Mouse (Mus musculus): Measurements from ENCODE around the gene Hnf1b. TPM values are rescaled to one million over a fixed set of nuclear protein-coding genes. Genes with fewer than 3 reads are reported as not detected.

Gene Hnf1b
- total and polyA plus RNA-seq, 3 experiments, result 0.11 to 3.0 (median 0.42) TPM

DNA sequence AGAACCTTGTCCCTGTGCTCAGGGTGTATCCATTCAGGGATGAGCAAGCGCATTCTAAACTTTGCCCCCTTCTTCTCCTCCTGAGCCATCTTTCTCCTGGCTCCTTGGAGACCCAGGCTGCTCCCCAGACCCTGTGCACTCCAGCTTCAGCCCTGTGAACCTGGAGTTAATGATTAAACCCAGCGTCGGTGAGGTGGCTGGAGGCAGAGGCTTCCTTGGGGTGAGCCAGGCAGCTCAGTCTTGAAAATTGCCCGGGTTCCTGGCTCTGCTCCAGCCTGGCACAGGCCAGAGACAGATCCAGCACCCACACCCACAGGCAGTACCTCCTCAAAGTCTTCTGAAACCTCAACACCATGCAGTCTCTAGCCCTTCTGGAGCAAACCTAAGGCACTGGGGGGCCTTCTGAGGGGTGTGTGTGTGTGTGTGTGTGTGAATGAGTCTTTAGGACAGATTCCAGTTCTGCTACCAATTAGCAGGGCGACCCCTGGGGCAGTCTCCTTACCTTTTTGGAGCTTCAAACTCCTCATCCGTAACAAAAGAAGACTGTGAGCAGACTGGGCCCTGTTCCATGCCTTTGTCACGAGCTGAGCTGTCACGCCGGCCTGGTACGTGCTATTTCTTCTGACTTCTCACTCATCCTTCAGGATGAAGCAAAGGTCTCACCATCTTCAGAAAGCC, 29.9 kb upstream of the Hnf1b start:
- Histone ChIP-seq H3K27me3 (replicated peaks) (peaks cover 17% of the 10 kb centered on the region), H3K9me3 (replicated peaks; ENCODE audit: low read length) (no peaks in the 10 kb centered on the region), H3K4me2 (ENCODE audit: insufficient read depth, low read depth, poor library complexity, severe bottlenecking) (no peak overlapping the region), H3K4me1 (ENCODE audit: control insufficient read depth in 1 of 2, insufficient read depth in 2 of 2) (peaks cover 10 to 48% of the 10 kb centered on the region in 2 experiments; a peak in 3 of 4 replicates), H3K27ac (ENCODE audit: insufficient read depth, low read depth) (no peak overlapping the region), H3K79me2 (replicated peaks; ENCODE audit: control insufficient read depth, extremely low read depth, insufficient read depth, poor library complexity, severe bottlenecking) (no peaks in the 10 kb centered on the region), H3K36me3 (replicated peaks in 1 of 2; ENCODE audit: control insufficient read depth in 1 of 2, insufficient read depth in 1 of 2, low read length in 1 of 2) (no peaks in the 10 kb centered on the region), H3K4me3 (replicated peaks in 1 of 3; ENCODE audit: low read depth in 2 of 3, low read length in 2 of 3, poor library complexity in 1 of 3) (no peak overlapping the region), H3K9ac (ENCODE audit: insufficient read depth, low read depth) (no peak overlapping the region)
- in situ Hi-C loops (cut with MboI; ENCODE audit: low pct_ligation_motif_present, low pct_unique_long_range_greater_than_20kb, low sequenced_read_pairs), result loop anchor here (10.0 kb wide), 1 partner anchor 95 kb away; no protein-coding TSS in a partner anchor
- no peak for DNase-seq (ENCODE audit: extremely low read depth)
- dilution Hi-C loops (cut with MboI; ENCODE audit: extremely low pct_ligation_motif_present, extremely low pct_unique_long_range_greater_than_20kb, low sequenced_read_pairs), result no loop called here
- no peak for TF ChIP-seq CHD2 (IDR thresholded peaks at IDR 0.05; ENCODE audit: low read length)

DNA sequence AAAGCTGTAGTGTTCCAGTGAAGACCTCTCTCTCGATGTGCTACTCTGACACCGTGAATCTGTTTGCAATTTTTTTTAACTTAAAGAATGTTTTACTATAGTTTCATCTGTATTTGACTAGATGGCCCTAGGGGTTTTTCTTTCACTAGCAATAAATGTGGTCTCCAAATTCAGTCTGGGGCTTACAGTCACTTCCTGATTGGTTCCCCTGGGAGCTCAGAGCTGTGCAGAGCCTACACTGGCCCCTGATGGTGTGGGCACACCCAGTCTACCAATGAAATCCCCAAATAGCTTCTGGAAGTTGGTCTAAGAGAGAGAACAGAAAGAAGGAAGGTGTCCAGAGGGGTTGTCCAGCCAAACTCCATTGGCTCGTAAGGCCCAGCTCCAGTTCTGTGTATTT, 23.7 kb upstream of the Hnf1b start:
- Histone ChIP-seq H3K4me2 (ENCODE audit: insufficient read depth, low read depth, poor library complexity, severe bottlenecking) (peak overlapping the region; percentile 54), H3K36me3 (replicated peaks in 1 of 2; ENCODE audit: control insufficient read depth in 1 of 2, insufficient read depth in 1 of 2, low read length in 1 of 2) (no peaks in the 10 kb centered on the region), H3K79me2 (replicated peaks; ENCODE audit: control insufficient read depth, extremely low read depth, insufficient read depth, poor library complexity, severe bottlenecking) (no peaks in the 10 kb centered on the region), H3K27me3 (replicated peaks) (peaks cover 8% of the 10 kb centered on the region), H3K27ac (ENCODE audit: insufficient read depth, low read depth) (no peak overlapping the region), H3K4me3 (replicated peaks in 1 of 3; ENCODE audit: low read depth in 2 of 3, low read length in 2 of 3, poor library complexity in 1 of 3) (no peak overlapping the region), H3K9me3 (replicated peaks; ENCODE audit: low read length) (peaks cover 3% of the 10 kb centered on the region), H3K4me1 (ENCODE audit: control insufficient read depth in 1 of 2, insufficient read depth in 2 of 2) (peaks cover 24 to 64% of the 10 kb centered on the region in 2 experiments), H3K9ac (ENCODE audit: insufficient read depth, low read depth) (no peak overlapping the region)
- in situ Hi-C loops (cut with MboI; ENCODE audit: low pct_ligation_motif_present, low pct_unique_long_range_greater_than_20kb, low sequenced_read_pairs) (loop anchor here (10.0 kb wide), 1 partner anchor 89 kb away; no protein-coding TSS in a partner anchor), dilution Hi-C loops (cut with MboI; ENCODE audit: extremely low pct_ligation_motif_present, extremely low pct_unique_long_range_greater_than_20kb, low sequenced_read_pairs) (no loop called here)
- TF ChIP-seq ELF1 (IDR thresholded peaks at IDR 0.05; ENCODE audit: low read depth, low read length), result peak; percentile 77
- 0 out of 2 replicates have a peak, but pooled peaks have one; percentile 25 for TF ChIP-seq SIN3A (IDR thresholded peaks at IDR 0.05; ENCODE audit: low read length)
- peak; percentile 48; the same call in 1 of the 2 replicates for TF ChIP-seq IRF4 (IDR thresholded peaks at IDR 0.05; ENCODE audit: low read depth, low read length)
- TF ChIP-seq ZNF384 (IDR thresholded peaks at IDR 0.05; ENCODE audit: low read depth, low read length), result peak; percentile 44
- TF ChIP-seq MAZ (IDR thresholded peaks at IDR 0.05; ENCODE audit: low read depth, low read length), result peak; percentile 59; the same call in 1 of the 2 replicates
- TF ChIP-seq RCOR1 (conservative IDR thresholded peaks at IDR 0.05; ENCODE audit: low read depth, low read length), result 0 out of 2 replicates have a peak, but pooled peaks have one; percentile 73
- TF ChIP-seq ZKSCAN1 (IDR thresholded peaks at IDR 0.05; ENCODE audit: borderline replicate concordance, low read depth, low read length), result no peak
- TF ChIP-seq TCF12 (IDR thresholded peaks at IDR 0.05; ENCODE audit: low read depth, low read length), result peak; percentile 48; the same call in 1 of the 2 replicates
- peak; percentile 1; the same call in 1 of the 2 replicates for TF ChIP-seq SMC3 (IDR thresholded peaks at IDR 0.05; ENCODE audit: low read depth, low read length)
- TF ChIP-seq JUND (conservative IDR thresholded peaks at IDR 0.05; ENCODE audit: low read depth, low read length), result no peak; the same call in 1 of the 2 replicates
- no peak for TF ChIP-seq UBTF (IDR thresholded peaks at IDR 0.05; ENCODE audit: low read depth, low read length)
- TF ChIP-seq ETS1 (conservative IDR thresholded peaks at IDR 0.05; ENCODE audit: low read depth, low read length), result peak; percentile 77
- TF ChIP-seq NELFE (IDR thresholded peaks at IDR 0.05; ENCODE audit: low read depth, low read length), result no peak
- no peak for TF ChIP-seq USF1 (IDR thresholded peaks at IDR 0.05; ENCODE audit: low read depth, low read length)
- TF ChIP-seq MAFK (IDR thresholded peaks at IDR 0.05; ENCODE audit: insufficient replicate concordance, low read length), result 0 out of 2 replicates have a peak, but pooled peaks have one; percentile 55
- TF ChIP-seq MAX (IDR thresholded peaks at IDR 0.05; ENCODE audit: low read length), result peak; percentile 22; the same call in 1 of the 2 replicates
- TF ChIP-seq POLR2A (IDR thresholded peaks at IDR 0.05; ENCODE audit: low read depth, low read length), result no peak
- TF ChIP-seq KAT2A (IDR thresholded peaks at IDR 0.05; ENCODE audit: insufficient replicate concordance, low read length), result peak; percentile 75; the same call in 1 of the 2 replicates
- TF ChIP-seq MEF2A (IDR thresholded peaks at IDR 0.05; ENCODE audit: borderline replicate concordance, low read depth, low read length), result peak; percentile 76
- peak; percentile 80 for TF ChIP-seq EP300 (IDR thresholded peaks at IDR 0.05; ENCODE audit: low read length)
- TF ChIP-seq BHLHE40 (IDR thresholded peaks at IDR 0.05; ENCODE audit: low read depth, low read length), result peak; percentile 69
- peak; percentile 85 for DNase-seq (ENCODE audit: extremely low read depth)
